Mouse (Mus musculus) limb, embryonic 10.5 days (tissue): ENCODE results near the gene Sap25. TPM values are rescaled to one million over a fixed set of nuclear protein-coding genes. Genes with fewer than 3 reads are reported as not detected.

Experiments used
- polyA plus RNA-seq: library from polyadenylated mRNA; unstranded; fragments of >200 nt; fragmentation: Nextera tagmentation; extraction: Ambion mirVana; gene quantifications from 2 replicates; pipeline ENCODE4 v1.2.1, GENCODE M21; 2016

The Sap25 gene
- polyA plus RNA-seq, 1 experiment from 2014 or later = 9.7 TPM

Other genes with a start within 250 kb of the Sap25 start
- gene Zan, start 164.3 kb upstream of the Sap25 start, polyA plus RNA-seq = 0.03 and 0.10 TPM in 2 replicates
- 53.2 and 63.4 TPM in 2 replicates for gene Pop7, start 138.8 kb upstream of the Sap25 start, polyA plus RNA-seq
- 13.5 and 14.6 TPM in 2 replicates for gene Gigyf1, start 122.8 kb upstream of the Sap25 start, polyA plus RNA-seq
- gene Epo, start 108.1 kb upstream of the Sap25 start, polyA plus RNA-seq = 1.5 and 2.4 TPM in 2 replicates
- gene Gnb2, start 107.8 kb upstream of the Sap25 start, polyA plus RNA-seq = 257 and 295 TPM in 2 replicates
- not detected in 2 replicates for gene Actl6b, start 87.8 kb upstream of the Sap25 start, polyA plus RNA-seq
- gene Tfr2, start 71.5 kb upstream of the Sap25 start, polyA plus RNA-seq = 0.79 and 1.4 TPM in 2 replicates
- gene Mospd3, start 40.3 kb upstream of the Sap25 start, polyA plus RNA-seq = 14.7 and 16.4 TPM in 2 replicates
- gene Pcolce, start 27.6 kb upstream of the Sap25 start, polyA plus RNA-seq = 153 and 165 TPM in 2 replicates
- 0.11 and 0.60 TPM in 2 replicates for gene Fbxo24, start 12.3 kb upstream of the Sap25 start, polyA plus RNA-seq
- gene Lrch4, start 12.2 kb upstream of the Sap25 start, polyA plus RNA-seq = 25.9 and 32.2 TPM in 2 replicates
- gene Gm20605, start 12.2 kb upstream of the Sap25 start, polyA plus RNA-seq = 12.6 and 14.8 TPM in 2 replicates
- 0.23 and 0.48 TPM in 2 replicates for gene Irs3, start 4.4 kb downstream of the Sap25 start, polyA plus RNA-seq
- 18.6 and 22.9 TPM in 2 replicates for gene Agfg2, start 43.4 kb downstream of the Sap25 start, polyA plus RNA-seq
- 1.1 and 2.5 TPM in 2 replicates for gene Nyap1, start 100.3 kb downstream of the Sap25 start, polyA plus RNA-seq
- 78.1 and 99.5 TPM in 2 replicates for gene Tsc22d4, start 104.4 kb downstream of the Sap25 start, polyA plus RNA-seq
- 47.0 and 49.5 TPM in 2 replicates for gene Ppp1r35, start 137.5 kb downstream of the Sap25 start, polyA plus RNA-seq
- gene Mepce, start 146.3 kb downstream of the Sap25 start, polyA plus RNA-seq = 11.3 and 11.8 TPM in 2 replicates
- 8.4 and 15.8 TPM in 2 replicates for gene Zcwpw1, start 146.5 kb downstream of the Sap25 start, polyA plus RNA-seq
- gene Pilra, start 194.9 kb downstream of the Sap25 start, polyA plus RNA-seq = 0.34 and 0.39 TPM in 2 replicates
- gene Pilrb1, start 216.8 kb downstream of the Sap25 start, polyA plus RNA-seq = not detected in 2 replicates
- gene Pilrb2, start 230.5 kb downstream of the Sap25 start, polyA plus RNA-seq = not detected in 2 replicates